Mouse (Mus musculus) liver, embryonic 14.5 days (tissue): ENCODE data around the gene Pam. TPM values are rescaled to one million over a fixed set of nuclear protein-coding genes. Genes with fewer than 3 reads are reported as not detected.

Experiments
- ATAC-seq: fragments of 200-750 bp; cut with Nextera tagmentation; 2 replicates; pipeline ENCODE4 v1.8.0; 2017; ENCODE audit warnings: moderate number of reproducible peaks, mild to moderate bottlenecking, moderate library complexity; ENCODE audit not compliant: insufficient read depth
- DNase-seq, 3 experiments: peaks; one replicate each; pipeline ENCODE4 v3.0.0-alpha.2; 2012 to 2013; ENCODE audit warnings: low read depth in 3 of 3, low spot score in 3 of 3
- H3K27ac ChIP-seq: fragments of 300-500 bp; sonication (generic); 2 replicates; pipeline ENCODE4 v1.5.1; 2014; ENCODE audit warnings: moderate library complexity, mild to moderate bottlenecking, control low read depth, inconsistent platforms
- H3K27me3 ChIP-seq: fragments of 300-500 bp; sonication (generic); 2 replicates; pipeline ENCODE4 v1.6.1; 2014; ENCODE audit warnings: mild to moderate bottlenecking, low read length, moderate library complexity; ENCODE audit not compliant: control insufficient read depth, insufficient read depth
- H3K36me3 ChIP-seq: fragments of 300-500 bp; sonication (generic); replicated peaks from 2 replicates; pipeline ENCODE4 v1.6.1; 2014; ENCODE audit warnings: low read depth; ENCODE audit not compliant: control insufficient read depth, insufficient read depth
- H3K4me1 ChIP-seq, 2 experiments: fragments of 200-500 bp in 1 of 2; fragments of 300-500 bp in 1 of 2; sonication (generic) in 1 of 2; replicated peaks; 2 replicates each; pipeline ENCODE4 v1.6.1; 2012 to 2014; ENCODE audit warnings: antibody characterized with exemption in 1 of 2, inconsistent platforms in 1 of 2, low read length in 1 of 2; ENCODE audit not compliant: control insufficient read depth in 2 of 2, insufficient read depth in 2 of 2
- H3K4me2 ChIP-seq: fragments of 300-500 bp; sonication (generic); 2 replicates; pipeline ENCODE4 v1.6.1; 2014; ENCODE audit warnings: low read depth, mild to moderate bottlenecking, control low read depth, moderate library complexity
- H3K4me3 ChIP-seq, 2 experiments: fragments of 200-500 bp in 1 of 2; fragments of 300-500 bp in 1 of 2; sonication (generic) in 1 of 2; 2 replicates each; pipeline ENCODE4 v1.5.1; 2012 to 2014; ENCODE audit warnings: low read depth in 2 of 2, low read length in 2 of 2, mild to moderate bottlenecking in 2 of 2, control low read depth in 1 of 2, inconsistent platforms in 1 of 2, moderate library complexity in 1 of 2; ENCODE audit not compliant: insufficient read depth in 1 of 2
- H3K9ac ChIP-seq: fragments of 300-500 bp; sonication (generic); replicated peaks from 2 replicates; pipeline ENCODE4 v1.6.1; 2014; ENCODE audit warnings: mild to moderate bottlenecking, control low read depth, moderate library complexity
- H3K9me3 ChIP-seq: fragments of 300-500 bp; sonication (generic); 2 replicates; pipeline ENCODE4 v1.6.1; 2016; ENCODE audit warnings: low read length, mixed read lengths; ENCODE audit not compliant: control insufficient read depth
- CTCF ChIP-seq: IDR thresholded peaks from 2 replicates; pipeline ENCODE4 v1.5.1; 2016; ENCODE audit warnings: antibody characterized with exemption, low read depth, control low read depth
- EP300 ChIP-seq: IDR thresholded peaks from 2 replicates; pipeline ENCODE4 v1.6.1; 2016; ENCODE audit warnings: antibody characterized with exemption, low read depth
- WGBS: fragments of 180-500 bp; shearing (Covaris S2); extraction: QIAGEN DNeasy Blood & Tissue Kit; methylation state at CpG from one replicate; pipeline ENCODE4 v1.1.7; 2014; ENCODE audit not compliant: insufficient replicate concordance; 5-methylcytosine and 5-hydroxymethylcytosine counted together
- polyA plus RNA-seq, 2 experiments: library from polyadenylated mRNA; depleted of rRNA in 1 of 2; stranded (reverse) in 1 of 2; unstranded in 1 of 2; fragments of >200 nt; fragmentation: Nextera tagmentation in 1 of 2; extraction: Ambion mirVana in 1 of 2; gene quantifications; 2 replicates each; pipeline versions ENCODE4 v1.2.1 to v1.2.3; 2012 to 2014

The Pam gene
- polyA plus RNA-seq, 2 experiments: 5.1 to 7.6 TPM

DNA sequence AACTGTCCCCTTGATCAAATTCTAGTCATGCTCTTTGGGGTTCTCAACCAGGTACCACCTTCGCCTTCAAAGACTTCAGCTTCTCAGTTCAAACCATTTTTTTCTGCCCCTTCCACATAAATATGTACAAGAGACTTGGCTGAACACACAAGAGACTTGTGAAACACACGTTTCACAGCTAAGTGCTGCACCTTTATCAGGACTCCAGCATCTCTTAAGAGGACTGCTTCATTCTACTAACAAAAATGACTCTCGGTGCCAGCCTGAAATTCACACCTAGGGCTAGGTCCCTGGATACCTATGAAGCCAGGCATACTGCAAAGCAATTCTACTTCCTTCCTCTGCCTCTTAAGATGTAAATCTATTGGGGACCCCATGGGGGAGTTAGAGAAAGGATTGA lies 148.3 kb downstream of the Pam start:
- H3K4me2 ChIP-seq: no peak overlapping the region

DNA sequence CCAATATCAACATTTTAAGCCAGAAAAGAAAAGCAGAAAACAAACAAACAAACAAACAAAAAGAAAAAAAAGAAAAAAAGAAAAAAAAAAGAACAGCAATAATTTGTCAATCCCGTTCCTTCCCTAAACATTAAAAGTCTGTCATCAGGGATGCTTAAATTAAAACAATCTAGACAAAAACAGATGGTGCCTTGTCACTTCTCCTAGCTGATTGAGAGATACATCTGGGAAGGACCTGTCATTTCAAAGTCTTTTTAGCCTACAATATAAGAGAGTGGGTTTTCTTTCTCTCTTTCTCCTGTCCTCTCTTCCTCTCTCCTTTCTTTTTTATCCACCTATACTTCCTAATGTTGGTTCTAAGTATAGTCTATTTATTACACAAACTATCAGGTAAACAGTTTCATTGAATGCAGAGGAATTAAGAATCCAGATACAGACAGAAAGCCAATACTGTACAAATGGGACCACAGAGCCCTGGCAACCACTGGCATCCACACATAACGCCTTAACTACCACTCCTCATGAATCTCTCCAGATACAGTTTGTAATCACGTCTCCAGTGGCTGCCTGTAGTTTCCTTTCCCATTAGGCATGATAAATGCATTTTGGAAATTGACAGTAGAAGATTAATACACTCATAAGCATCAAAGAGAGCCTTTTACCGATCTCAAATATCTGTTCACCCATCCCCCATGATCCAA lies 151.4 kb downstream of the Pam start:
- Histone ChIP-seq H3K4me2 (no peak overlapping the region), H3K9me3 (no peaks in the 10 kb centered on the region), H3K27me3 (no peaks in the 10 kb centered on the region), H3K27ac (no peak overlapping the region), H3K4me3 (no peak overlapping the region), H3K36me3 (no peaks in the 10 kb centered on the region), H3K4me1 (no peaks in the 10 kb centered on the region), H3K9ac (no peak overlapping the region)
- DNase-seq (no peak), ATAC-seq (no peak)
- no peak for TF ChIP-seq EP300
- no peak for TF ChIP-seq CTCF
- WGBS: 59% methylated on average over 4 of the region's 4 CpGs

More for the DNA sequence above, 148.3 kb downstream of the Pam start:
- Histone ChIP-seq H3K27me3 (no peaks in the 10 kb centered on the region), H3K4me1 (no peaks in the 10 kb centered on the region), H3K36me3 (no peaks in the 10 kb centered on the region), H3K4me3 (no peak overlapping the region), H3K9me3 (no peaks in the 10 kb centered on the region), H3K27ac (no peak overlapping the region), H3K9ac (no peak overlapping the region)
- no peak for DNase-seq
- no peak for ATAC-seq
- TF ChIP-seq CTCF (no peak), EP300 (no peak)
- WGBS: 56% methylated on average over 3 of the region's 3 CpGs

DNA sequence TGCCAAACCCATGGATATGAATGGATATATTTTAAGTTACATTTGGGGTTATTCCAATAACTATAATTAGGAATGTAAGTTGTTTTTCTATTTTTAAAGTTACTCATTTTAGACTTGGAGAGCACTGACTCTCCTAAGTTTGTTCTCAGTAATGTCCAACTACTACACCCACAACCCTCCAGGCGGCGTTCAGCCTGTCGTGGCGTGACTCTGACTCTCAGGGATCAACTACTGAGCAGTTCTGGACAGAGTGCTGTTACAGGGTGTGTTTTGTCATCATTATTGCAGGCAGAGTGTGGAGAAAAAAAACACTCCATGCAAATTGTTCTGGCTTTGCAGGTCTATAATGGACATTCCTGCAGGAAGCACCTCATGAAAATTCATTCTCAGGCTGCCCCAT lies 152.0 kb downstream of the Pam start:
- ATAC-seq: no peak

DNA sequence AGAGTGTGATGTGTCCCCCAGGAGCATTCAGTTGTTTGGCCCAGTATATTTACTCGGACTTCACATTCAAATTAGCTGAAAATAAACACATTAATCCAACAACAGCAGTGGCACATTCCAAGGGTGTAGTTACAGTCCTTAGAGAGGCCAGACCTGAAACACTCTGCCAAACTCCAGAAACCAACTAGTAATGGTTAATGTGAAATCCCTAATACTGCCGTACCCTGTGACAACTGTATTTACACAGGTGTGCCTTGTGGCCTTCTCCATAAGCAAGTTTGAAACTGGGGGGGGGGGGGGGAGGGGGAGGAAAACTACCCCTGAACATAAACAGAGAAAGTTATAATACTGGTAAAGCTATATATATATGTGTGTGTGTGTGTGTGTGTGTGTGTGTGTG lies 152.5 kb downstream of the Pam start:
- TF ChIP-seq CTCF: no peak
- no peak for TF ChIP-seq EP300
- Histone ChIP-seq H3K4me3 (no peak overlapping the region), H3K4me1 (no peaks in the 10 kb centered on the region), H3K36me3 (no peaks in the 10 kb centered on the region), H3K27me3 (no peaks in the 10 kb centered on the region), H3K27ac (no peak overlapping the region), H3K9ac (no peak overlapping the region), H3K4me2 (no peak overlapping the region), H3K9me3 (no peaks in the 10 kb centered on the region)
- 48% methylated on average over 2 of the region's 2 CpGs for WGBS
- ATAC-seq: no peak
- DNase-seq: no peak

More for the DNA sequence above, 152.0 kb downstream of the Pam start:
- no peaks in the 10 kb centered on the region for H3K27me3 ChIP-seq
- H3K4me3 ChIP-seq: no peak overlapping the region
- H3K36me3 ChIP-seq: no peaks in the 10 kb centered on the region
- no peak overlapping the region for H3K9ac ChIP-seq
- no peaks in the 10 kb centered on the region for H3K9me3 ChIP-seq
- no peak overlapping the region for H3K27ac ChIP-seq
- TF ChIP-seq EP300 (no peak), CTCF (no peak)
- 78% methylated on average over 4 of the region's 4 CpGs for WGBS
- H3K4me2 ChIP-seq: no peak overlapping the region
- DNase-seq: no peak
- no peaks in the 10 kb centered on the region for H3K4me1 ChIP-seq

DNA sequence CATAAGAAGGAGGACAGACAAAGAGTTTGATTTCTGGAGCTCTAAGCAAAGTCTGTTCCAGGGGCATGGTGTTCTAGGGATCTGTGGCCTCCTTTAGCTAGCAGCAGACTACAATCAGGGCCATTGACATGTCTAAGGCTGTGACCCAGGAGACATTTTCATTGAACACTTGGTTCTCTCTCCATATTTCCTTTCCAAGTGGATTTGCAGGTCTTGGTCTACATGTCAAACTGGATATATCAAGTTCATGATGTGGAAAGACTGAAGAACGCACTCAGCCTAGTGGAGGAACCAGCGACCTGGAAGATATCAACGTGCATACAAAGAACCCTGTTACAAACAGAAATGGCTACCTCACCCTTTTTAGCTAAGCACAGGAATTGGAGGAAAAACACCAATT lies 156.9 kb downstream of the Pam start:
- WGBS: 82% methylated on average over 3 of the region's 3 CpGs
- H3K9me3 ChIP-seq: no peaks in the 10 kb centered on the region
- no peak for DNase-seq
- no peak overlapping the region for H3K4me3 ChIP-seq
- ATAC-seq: no peak
- H3K4me2 ChIP-seq: no peak overlapping the region
- TF ChIP-seq EP300 (no peak), CTCF (no peak)
- H3K4me1 ChIP-seq: no peaks in the 10 kb centered on the region
- no peak overlapping the region for H3K27ac ChIP-seq
- H3K9ac ChIP-seq: no peak overlapping the region
- H3K36me3 ChIP-seq: no peaks in the 10 kb centered on the region
- H3K27me3 ChIP-seq: no peaks in the 10 kb centered on the region
